Mouse (Mus musculus) embryonic facial prominence, embryonic 14.5 days (tissue): ENCODE measurements around the gene Armc8. TPM values are rescaled to one million over a fixed set of nuclear protein-coding genes. Genes with fewer than 3 reads are reported as not detected.
A peak's percentile ranks its signal among the peaks of the same experiment; 100 is the strongest.

Source experiments
- ATAC-seq: fragments of 200-750 bp; cut with Nextera tagmentation; 2 replicates; pipeline ENCODE4 v1.8.0; 2017; ENCODE audit warnings: low read depth, moderate number of reproducible peaks, moderate TSS enrichment
- DNase-seq: peaks from one replicate; pipeline ENCODE4 v3.0.0-alpha.2; 2015; ENCODE audit warnings: low spot score
- H3K27ac ChIP-seq: fragments of 300-500 bp; sonication (generic); replicated peaks from 2 replicates; pipeline ENCODE4 v1.5.1; 2014; ENCODE audit warnings: low read depth, mild to moderate bottlenecking, low read length, moderate library complexity
- H3K27me3 ChIP-seq: fragments of 300-500 bp; sonication (generic); replicated peaks from 2 replicates; pipeline ENCODE4 v1.6.1; 2014; ENCODE audit warnings: low read length; ENCODE audit not compliant: control insufficient read depth, insufficient read depth
- H3K36me3 ChIP-seq: fragments of 300-500 bp; sonication (generic); 2 replicates; pipeline ENCODE4 v1.6.1; 2014; ENCODE audit warnings: low read length, mixed read lengths; ENCODE audit not compliant: control insufficient read depth, insufficient read depth
- H3K4me1 ChIP-seq: fragments of 300-500 bp; sonication (generic); 2 replicates; pipeline ENCODE4 v1.6.1; 2014; ENCODE audit warnings: antibody characterized with exemption, low read length; ENCODE audit not compliant: control insufficient read depth, insufficient read depth
- H3K4me2 ChIP-seq: fragments of 300-500 bp; sonication (generic); 2 replicates; pipeline ENCODE4 v1.6.1; 2014; ENCODE audit warnings: low read depth, mild to moderate bottlenecking, low read length, moderate library complexity, mixed read lengths
- H3K4me3 ChIP-seq: fragments of 300-500 bp; sonication (generic); 2 replicates; pipeline ENCODE4 v1.5.1; 2014; ENCODE audit warnings: low read depth, mild to moderate bottlenecking, low read length
- H3K9ac ChIP-seq: fragments of 300-500 bp; sonication (generic); 2 replicates; pipeline ENCODE4 v1.6.1; 2014; ENCODE audit warnings: low read depth, mild to moderate bottlenecking, low read length, moderate library complexity, mixed read lengths
- H3K9me3 ChIP-seq: fragments of 300-500 bp; sonication (generic); 2 replicates; pipeline ENCODE4 v1.6.1; 2016; ENCODE audit warnings: low read length; ENCODE audit not compliant: control insufficient read depth
- WGBS: fragments of 180-500 bp; shearing (Covaris S2); extraction: QIAGEN DNeasy Blood & Tissue Kit; methylation state at CpG from one replicate; pipeline ENCODE4 v1.1.7; 2014; 5-methylcytosine and 5-hydroxymethylcytosine counted together
- polyA plus RNA-seq: library from polyadenylated mRNA; unstranded; fragments of >200 nt; fragmentation: Nextera tagmentation; extraction: Ambion mirVana; gene quantifications from 2 replicates; pipeline ENCODE4 v1.2.1, GENCODE M21; 2014

Armc8 gene
- polyA plus RNA-seq, 1 experiment from 2014 or later = 21.0 TPM

DNA sequence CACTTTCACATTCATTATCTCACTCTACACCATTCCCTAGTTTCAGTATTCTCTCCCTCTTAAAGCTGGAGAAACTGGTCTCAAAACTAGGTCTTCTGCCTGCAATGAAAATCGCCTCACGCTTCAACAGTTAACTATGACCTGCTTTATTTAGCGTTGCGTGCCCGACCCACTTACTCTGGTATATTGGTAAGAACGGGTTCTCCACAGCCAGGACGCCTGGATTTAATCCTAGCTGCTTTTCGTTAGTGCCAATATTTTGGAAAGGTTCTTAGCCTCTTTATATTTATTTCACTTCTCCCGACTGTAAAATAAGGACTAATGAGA lies 335 bp upstream of the Armc8 start:
- Histone ChIP-seq H3K4me3 (peak overlapping the region; percentile 74), H3K9ac (peak overlapping the region; percentile 95), H3K27me3 (no peaks in the 10 kb centered on the region), H3K4me1 (peaks cover 9% of the 10 kb centered on the region), H3K27ac (peak overlapping the region; percentile 95), H3K36me3 (no peaks in the 10 kb centered on the region), H3K9me3 (no peaks in the 10 kb centered on the region), H3K4me2 (peak overlapping the region; percentile 91)
- ATAC-seq = peak; percentile 71
- WGBS = 1% methylated on average over 9 of the region's 9 CpGs
- DNase-seq = no peak

GRCm38 (mm10) chr9:99568023-99568346 lies 714 bp downstream of the Armc8 start:
- Histone ChIP-seq H3K27ac (peak overlapping the region; percentile 95; the same call in 1 of the 2 replicates), H3K27me3 (no peaks in the 10 kb centered on the region), H3K9me3 (no peaks in the 10 kb centered on the region), H3K9ac (peak overlapping the region; percentile 95), H3K4me2 (peak overlapping the region; percentile 91), H3K36me3 (no peaks in the 10 kb centered on the region), H3K4me1 (peaks cover 9% of the 10 kb centered on the region), H3K4me3 (peak overlapping the region; percentile 74)
- no peak; the same call in 1 of the 2 replicates for ATAC-seq
- DNase-seq = peak; percentile 19
- whole genome bisulfite sequencing = 2% methylated on average over 9 of the region's 15 CpGs

- peak; percentile 79 for DNase-seq
- Histone ChIP-seq H3K4me1 (peaks cover 9% of the 10 kb centered on the region), H3K27ac (no peak overlapping the region), H3K4me3 (no peak overlapping the region), H3K27me3 (no peaks in the 10 kb centered on the region), H3K4me2 (no peak overlapping the region), H3K36me3 (no peaks in the 10 kb centered on the region), H3K9me3 (no peaks in the 10 kb centered on the region), H3K9ac (no peak overlapping the region)
- no peak for ATAC-seq
- 13% methylated on average over 11 of the region's 11 CpGs for WGBS
These were observed 5.0 kb downstream of the Armc8 start for GRCm38 (mm10) chr9:99563714-99564113.

- ATAC-seq (no peak), DNase-seq (no peak)
- Histone ChIP-seq H3K36me3 (no peaks in the 10 kb centered on the region), H3K27ac (no peak overlapping the region), H3K9me3 (no peaks in the 10 kb centered on the region), H3K4me3 (no peak overlapping the region), H3K4me2 (no peak overlapping the region), H3K9ac (no peak overlapping the region), H3K4me1 (no peaks in the 10 kb centered on the region), H3K27me3 (no peaks in the 10 kb centered on the region)
- WGBS = 87% methylated on average over 3 of the region's 3 CpGs
These were observed 8.3 kb downstream of the Armc8 start for GRCm38 (mm10) chr9:99560389-99560788.

DNA sequence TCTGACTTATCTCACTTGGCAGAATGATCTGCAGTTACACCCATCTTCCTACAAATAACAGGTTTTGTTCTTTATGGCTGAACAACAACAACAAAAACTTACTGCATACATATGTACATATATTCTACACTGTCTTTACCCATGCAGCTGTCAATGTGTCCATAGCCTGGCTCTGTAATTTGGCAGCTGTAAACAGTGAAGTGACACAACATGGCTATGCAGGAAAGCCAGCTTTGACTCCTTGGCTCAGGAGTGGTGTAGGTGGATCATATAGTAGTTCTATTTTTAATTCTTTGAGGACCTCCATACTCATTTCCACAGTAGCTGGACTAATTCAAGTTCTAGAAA lies 9.2 kb downstream of the Armc8 start:
- Histone ChIP-seq H3K4me1 (no peaks in the 10 kb centered on the region), H3K4me3 (no peak overlapping the region), H3K36me3 (no peaks in the 10 kb centered on the region), H3K27ac (no peak overlapping the region), H3K4me2 (no peak overlapping the region), H3K9me3 (no peaks in the 10 kb centered on the region), H3K9ac (no peak overlapping the region), H3K27me3 (no peaks in the 10 kb centered on the region)
- no peak for DNase-seq
- ATAC-seq = no peak

- no peak overlapping the region for H3K27ac ChIP-seq
- H3K9ac ChIP-seq = no peak overlapping the region
- H3K27me3 ChIP-seq = no peaks in the 10 kb centered on the region
- no peak overlapping the region for H3K4me2 ChIP-seq
- H3K4me1 ChIP-seq = no peaks in the 10 kb centered on the region
- DNase-seq (no peak), ATAC-seq (no peak)
- H3K4me3 ChIP-seq = no peak overlapping the region
- 89% methylated on average over 7 of the region's 7 CpGs for WGBS
- no peaks in the 10 kb centered on the region for H3K9me3 ChIP-seq
- H3K36me3 ChIP-seq = no peaks in the 10 kb centered on the region
These were observed 9.7 kb downstream of the Armc8 start for GRCm38 (mm10) chr9:99558824-99559556.

GRCm38 (mm10) chr9:99557580-99558300 lies 11.0 kb downstream of the Armc8 start:
- ATAC-seq (no peak), DNase-seq (no peak)
- Histone ChIP-seq H3K9ac (no peak overlapping the region), H3K9me3 (no peaks in the 10 kb centered on the region), H3K4me3 (no peak overlapping the region), H3K4me1 (no peaks in the 10 kb centered on the region), H3K4me2 (no peak overlapping the region), H3K27me3 (no peaks in the 10 kb centered on the region), H3K27ac (no peak overlapping the region), H3K36me3 (no peaks in the 10 kb centered on the region)
- WGBS = 86% methylated on average over 8 of the region's 8 CpGs

DNA sequence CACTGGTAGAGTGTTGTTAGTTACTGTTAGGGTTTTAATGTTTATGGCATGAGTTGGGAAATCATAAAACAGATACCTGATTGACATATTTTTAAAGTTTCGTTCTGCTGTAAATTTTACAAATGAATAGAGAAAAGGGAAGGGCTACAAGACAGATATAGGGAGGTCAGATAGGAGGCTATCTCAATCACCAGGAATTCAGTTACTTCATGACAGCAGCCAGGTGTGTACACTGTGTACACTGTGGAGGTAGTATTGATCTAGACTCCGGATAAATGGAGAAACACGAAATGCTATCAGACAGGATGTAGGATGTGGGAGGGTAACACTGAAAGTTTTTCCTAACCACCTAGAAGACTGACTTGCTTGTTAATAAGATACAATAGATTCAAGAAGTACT lies 13.4 kb downstream of the Armc8 start:
- Histone ChIP-seq H3K36me3 (no peaks in the 10 kb centered on the region), H3K4me3 (no peak overlapping the region), H3K4me1 (no peaks in the 10 kb centered on the region), H3K9me3 (no peaks in the 10 kb centered on the region), H3K27ac (no peak overlapping the region), H3K9ac (no peak overlapping the region), H3K4me2 (no peak overlapping the region), H3K27me3 (no peaks in the 10 kb centered on the region)
- WGBS = 91% methylated on average over 3 of the region's 3 CpGs
- ATAC-seq (no peak), DNase-seq (no peak)

DNA sequence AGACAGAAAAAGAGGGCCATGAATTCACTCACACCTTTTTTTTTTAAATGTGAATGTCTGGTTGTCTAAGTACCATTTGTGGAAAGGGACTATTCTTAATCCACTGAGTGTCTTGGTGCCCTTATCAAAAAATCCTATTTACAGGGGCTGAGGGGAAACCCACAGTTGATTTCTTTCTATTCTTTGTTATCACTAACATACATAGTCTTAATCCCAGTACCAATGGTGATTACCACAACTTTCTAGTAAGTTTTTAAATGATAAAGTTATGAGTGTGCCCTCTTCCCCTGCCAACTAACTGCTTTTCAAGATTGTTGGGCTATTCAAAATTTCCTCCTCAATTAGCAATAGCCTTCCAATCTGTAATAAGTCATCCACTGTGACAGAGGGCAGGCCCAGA lies 14.6 kb downstream of the Armc8 start:
- no peak for ATAC-seq
- H3K27me3 ChIP-seq = no peaks in the 10 kb centered on the region
- no peaks in the 10 kb centered on the region for H3K9me3 ChIP-seq
- no peak for DNase-seq
- H3K4me3 ChIP-seq = no peak overlapping the region
- no peaks in the 10 kb centered on the region for H3K4me1 ChIP-seq
- H3K36me3 ChIP-seq = no peaks in the 10 kb centered on the region
- H3K9ac ChIP-seq = no peak overlapping the region
- H3K27ac ChIP-seq = no peak overlapping the region
- H3K4me2 ChIP-seq = no peak overlapping the region
